Mouse (Mus musculus) CH12.LX (cell line): ENCODE results near the gene Golph3l. TPM values are rescaled to one million over a fixed set of nuclear protein-coding genes. Genes with fewer than 3 reads are reported as not detected.

Source experiments
- DNase-seq: peaks from one replicate; pipeline ENCODE4 v3.0.0-alpha.2; 2013; ENCODE audit errors: extremely low read depth
- H3K27ac ChIP-seq: 2 replicates; pipeline ENCODE4 v1.5.1; 2012; ENCODE audit warnings: low read depth, mild to moderate bottlenecking, control low read depth, moderate library complexity; ENCODE audit not compliant: insufficient read depth
- H3K27me3 ChIP-seq: replicated peaks from 2 replicates; pipeline ENCODE3; 2012; ENCODE audit warnings: inconsistent platforms
- H3K36me3 ChIP-seq, 2 experiments: replicated peaks in 1 of 2; 2 replicates each; pipeline versions ENCODE3 to v1.6.1; 2012; ENCODE audit warnings: inconsistent platforms in 1 of 2, low read length in 1 of 2, mild to moderate bottlenecking in 1 of 2, mixed read lengths in 1 of 2, moderate library complexity in 1 of 2; ENCODE audit not compliant: control insufficient read depth in 1 of 2, insufficient read depth in 1 of 2
- H3K4me1 ChIP-seq, 2 experiments: 2 replicates each; pipeline ENCODE4 v1.6.1; 2012; ENCODE audit warnings: inconsistent platforms in 1 of 2, moderate library complexity in 1 of 2; ENCODE audit not compliant: insufficient read depth in 2 of 2, control insufficient read depth in 1 of 2
- H3K4me2 ChIP-seq: 2 replicates; pipeline ENCODE4 v1.6.1; 2012; ENCODE audit warnings: low read depth, mild to moderate bottlenecking, control low read depth; ENCODE audit not compliant: poor library complexity, insufficient read depth, severe bottlenecking
- H3K4me3 ChIP-seq, 3 experiments: fragments of 150-350 bp in 1 of 3; sonication (generic) in 1 of 3; replicated peaks in 1 of 3; 2 replicates each; pipeline versions ENCODE3 to v1.5.1; 2011 to 2012; ENCODE audit warnings: low read depth in 2 of 3, low read length in 2 of 3, mild to moderate bottlenecking in 2 of 3, moderate library complexity in 2 of 3, control low read depth in 1 of 3, improper control_type of control experiment in 1 of 3, inconsistent platforms in 1 of 3, mixed read lengths in 1 of 3; ENCODE audit not compliant: poor library complexity in 1 of 3
- H3K79me2 ChIP-seq: replicated peaks from 2 replicates; pipeline ENCODE4 v1.6.1; 2012; ENCODE audit warnings: mild to moderate bottlenecking, moderate library complexity; ENCODE audit not compliant: control insufficient read depth, poor library complexity, insufficient read depth, severe bottlenecking; ENCODE audit errors: extremely low read depth
- H3K9ac ChIP-seq: 2 replicates; pipeline ENCODE4 v1.6.1; 2012; ENCODE audit warnings: low read depth, mild to moderate bottlenecking, control low read depth, moderate library complexity; ENCODE audit not compliant: insufficient read depth
- H3K9me3 ChIP-seq: replicated peaks from 2 replicates; pipeline ENCODE3; 2012; ENCODE audit warnings: low read length, inconsistent platforms, mixed read lengths
- BHLHE40 ChIP-seq: IDR thresholded peaks from 2 replicates; pipeline ENCODE4 v1.6.1; 2011; ENCODE audit warnings: mild to moderate bottlenecking, low read depth, low read length, improper control_type of control experiment
- CHD1 ChIP-seq: IDR thresholded peaks from 2 replicates; pipeline ENCODE4 v1.6.1; 2012; ENCODE audit warnings: low read depth, low read length, improper control_type of control experiment, inconsistent platforms
- CTCF ChIP-seq, 2 experiments: IDR thresholded peaks in 1 of 2; conservative IDR thresholded peaks in 1 of 2; 2 replicates each; pipeline ENCODE4 v1.5.1; 2011 to 2012; ENCODE audit warnings: low read depth in 2 of 2, low read length in 2 of 2, improper control_type of control experiment in 1 of 2, inconsistent platforms in 1 of 2, mild to moderate bottlenecking in 1 of 2, moderate library complexity in 1 of 2
- E2F4 ChIP-seq: IDR thresholded peaks from 2 replicates; pipeline ENCODE4 v1.6.1; 2011; ENCODE audit warnings: low read depth, low read length, improper control_type of control experiment; ENCODE audit not compliant: insufficient replicate concordance
- EP300 ChIP-seq: IDR thresholded peaks from 2 replicates; pipeline ENCODE4 v1.6.1; 2011; ENCODE audit warnings: low read length, improper control_type of control experiment
- GABPA ChIP-seq: IDR thresholded peaks from 2 replicates; pipeline ENCODE4 v1.6.1; 2012; ENCODE audit warnings: low read depth, low read length, improper control_type of control experiment, inconsistent platforms; ENCODE audit not compliant: insufficient replicate concordance
- HCFC1 ChIP-seq: IDR thresholded peaks from 2 replicates; pipeline ENCODE4 v1.6.1; 2012; ENCODE audit warnings: low read depth, mild to moderate bottlenecking, inconsistent platforms, low read length, improper control_type of control experiment
- IRF4 ChIP-seq: IDR thresholded peaks from 2 replicates; pipeline ENCODE4 v1.6.1; 2014; ENCODE audit warnings: low read depth, mild to moderate bottlenecking, inconsistent platforms, low read length, improper control_type of control experiment
- JUN ChIP-seq: IDR thresholded peaks from 2 replicates; pipeline ENCODE4 v1.6.1; 2011; ENCODE audit warnings: low read depth, mild to moderate bottlenecking, low read length, improper control_type of control experiment, moderate library complexity; ENCODE audit not compliant: insufficient read depth
- KAT2A ChIP-seq: IDR thresholded peaks from 2 replicates; pipeline ENCODE4 v1.6.1; 2012; ENCODE audit warnings: low read length, improper control_type of control experiment, inconsistent platforms; ENCODE audit not compliant: insufficient replicate concordance
- MAFK ChIP-seq: IDR thresholded peaks from 2 replicates; pipeline ENCODE4 v1.6.1; 2011; ENCODE audit warnings: low read length, improper control_type of control experiment; ENCODE audit not compliant: insufficient replicate concordance
- MAX ChIP-seq: IDR thresholded peaks from 2 replicates; pipeline ENCODE4 v1.6.1; 2011; ENCODE audit warnings: low read length, improper control_type of control experiment
- MAZ ChIP-seq: IDR thresholded peaks from 2 replicates; pipeline ENCODE4 v1.6.1; 2012; ENCODE audit warnings: low read depth, mild to moderate bottlenecking, inconsistent platforms, low read length, improper control_type of control experiment, moderate library complexity
- MEF2A ChIP-seq: IDR thresholded peaks from 2 replicates; pipeline ENCODE4 v1.6.1; 2014; ENCODE audit warnings: low read depth, mild to moderate bottlenecking, inconsistent platforms, low read length, improper control_type of control experiment, borderline replicate concordance
- MXI1 ChIP-seq: IDR thresholded peaks from 2 replicates; pipeline ENCODE4 v1.6.1; 2011; ENCODE audit warnings: mild to moderate bottlenecking, low read depth, low read length, improper control_type of control experiment
- NELFE ChIP-seq: IDR thresholded peaks from 2 replicates; pipeline ENCODE4 v1.6.1; 2011; ENCODE audit warnings: low read depth, low read length, improper control_type of control experiment
- NRF1 ChIP-seq: IDR thresholded peaks from 2 replicates; pipeline ENCODE4 v1.6.1; 2014; ENCODE audit warnings: low read depth, mild to moderate bottlenecking, inconsistent platforms, low read length, improper control_type of control experiment, moderate library complexity
- PAX5 ChIP-seq: IDR thresholded peaks from 2 replicates; pipeline ENCODE4 v1.6.1; 2012; ENCODE audit warnings: low read length, inconsistent platforms, mixed read lengths
- POLR2A ChIP-seq: IDR thresholded peaks from 2 replicates; pipeline ENCODE4 v1.6.1; 2011; ENCODE audit warnings: low read depth, mild to moderate bottlenecking, improper control_type of control experiment, low read length
- POLR2AphosphoS2 ChIP-seq: IDR thresholded peaks from 2 replicates; pipeline ENCODE4 v1.6.1; 2011; ENCODE audit warnings: low read depth, low read length, improper control_type of control experiment
- RCOR1 ChIP-seq: conservative IDR thresholded peaks from 2 replicates; pipeline ENCODE4 v1.6.1; 2012; ENCODE audit warnings: low read depth, mild to moderate bottlenecking, inconsistent platforms, low read length, improper control_type of control experiment
- SMC3 ChIP-seq: IDR thresholded peaks from 2 replicates; pipeline ENCODE4 v1.6.1; 2011; ENCODE audit warnings: low read depth, low read length, improper control_type of control experiment
- TBP ChIP-seq: conservative IDR thresholded peaks from 2 replicates; pipeline ENCODE4 v1.6.1; 2011; ENCODE audit warnings: low read depth, low read length, improper control_type of control experiment
- UBTF ChIP-seq: IDR thresholded peaks from 2 replicates; pipeline ENCODE4 v1.6.1; 2012; ENCODE audit warnings: low read depth, mild to moderate bottlenecking, inconsistent platforms, low read length, improper control_type of control experiment, moderate library complexity
- USF1 ChIP-seq: IDR thresholded peaks from 2 replicates; pipeline ENCODE4 v1.6.1; 2014; ENCODE audit warnings: low read depth, mild to moderate bottlenecking, inconsistent platforms, low read length, improper control_type of control experiment
- USF2 ChIP-seq: conservative IDR thresholded peaks from 2 replicates; pipeline ENCODE4 v1.6.1; 2011; ENCODE audit warnings: low read depth, low read length, improper control_type of control experiment
- ZC3H11A ChIP-seq: IDR thresholded peaks from 2 replicates; pipeline ENCODE4 v1.6.1; 2012; ENCODE audit warnings: low read depth, mild to moderate bottlenecking, inconsistent platforms, low read length, improper control_type of control experiment
- ZKSCAN1 ChIP-seq: IDR thresholded peaks from 2 replicates; pipeline ENCODE4 v1.6.1; 2012; ENCODE audit warnings: low read depth, inconsistent platforms, low read length, improper control_type of control experiment, borderline replicate concordance
- ZMIZ1 ChIP-seq: IDR thresholded peaks from 2 replicates; pipeline ENCODE4 v1.6.1; 2012; ENCODE audit warnings: low read depth, mild to moderate bottlenecking, inconsistent platforms, low read length, improper control_type of control experiment
- ZNF384 ChIP-seq: IDR thresholded peaks from 2 replicates; pipeline ENCODE4 v1.6.1; 2012; ENCODE audit warnings: low read depth, low read length, improper control_type of control experiment, inconsistent platforms
- dilution Hi-C: fragments of 300-500 bp; cut with MboI; formaldehyde crosslinking; loops from 2 replicates; pipeline ENCODE4 v1.14.3; 2020; ENCODE audit warnings: low sequenced_read_pairs; ENCODE audit not compliant: extremely low pct_unique_long_range_greater_than_20kb, extremely low pct_ligation_motif_present
- in situ Hi-C: fragments of 300-500 bp; cut with MboI; formaldehyde crosslinking; loops from 3 replicates; pipeline ENCODE4 v1.14.3; 2019; ENCODE audit warnings: low sequenced_read_pairs, low pct_ligation_motif_present, low pct_unique_long_range_greater_than_20kb, mixed read lengths
- polyA plus RNA-seq: library from polyadenylated mRNA; unstranded; fragments of >175 nt; gene quantifications from 2 replicates; pipeline ENCODE4 v1.2.1, GENCODE M21; 2012; ENCODE audit warnings: low read depth; ENCODE audit not compliant: insufficient read length
- total RNA-seq, 2 experiments: library from RNA; depleted of rRNA; stranded (reverse); fragments of 300-350 nt in 1 of 2; fragments of >200 nt in 1 of 2; gene quantifications; 2 replicates each; pipeline ENCODE4 v1.2.3; 2012 to 2014

Gene Golph3l
- total and polyA plus RNA-seq, 3 experiments = 22.7 to 36.9 (median 23.4) TPM

DNA sequence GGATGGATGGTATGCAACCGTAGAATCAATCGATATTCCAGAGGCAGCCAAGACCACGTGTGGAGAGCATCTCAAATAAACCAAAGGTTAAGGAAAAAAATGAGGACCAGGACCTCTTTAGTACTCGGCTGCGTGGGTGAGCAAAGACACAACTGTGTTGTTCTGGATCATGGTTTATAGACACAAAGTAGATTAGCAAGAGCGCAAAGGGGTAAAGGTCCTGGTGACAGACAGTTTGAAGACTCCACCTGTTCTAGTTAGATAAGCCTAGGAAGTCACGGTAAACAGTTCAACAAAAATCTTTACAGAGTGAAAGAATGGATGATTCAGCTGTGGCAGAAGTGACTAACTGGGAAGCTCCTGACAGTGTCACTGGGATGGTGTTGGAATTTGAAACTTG, 54.4 kb downstream of the Golph3l start:
- no peak for DNase-seq
- TF ChIP-seq MAX (no peak), MXI1 (no peak), KAT2A (no peak), JUN (no peak), SMC3 (no peak), ZKSCAN1 (no peak), IRF4 (no peak)
- H3K79me2 ChIP-seq = no peaks in the 10 kb centered on the region
- H3K9me3 ChIP-seq = peaks cover 6% of the 10 kb centered on the region
- in situ Hi-C loops (no loop called here), dilution Hi-C loops (no loop called here)
- H3K4me3 ChIP-seq = no peak overlapping the region
- H3K9ac ChIP-seq = no peak overlapping the region
- peaks cover 10 to 28% of the 10 kb centered on the region in 2 experiments for H3K4me1 ChIP-seq
- H3K27me3 ChIP-seq = no peaks in the 10 kb centered on the region
- no peak overlapping the region for H3K27ac ChIP-seq
- H3K4me2 ChIP-seq = no peak overlapping the region
- H3K36me3 ChIP-seq = peaks cover 0 to 38% of the 10 kb centered on the region in 2 experiments

DNA sequence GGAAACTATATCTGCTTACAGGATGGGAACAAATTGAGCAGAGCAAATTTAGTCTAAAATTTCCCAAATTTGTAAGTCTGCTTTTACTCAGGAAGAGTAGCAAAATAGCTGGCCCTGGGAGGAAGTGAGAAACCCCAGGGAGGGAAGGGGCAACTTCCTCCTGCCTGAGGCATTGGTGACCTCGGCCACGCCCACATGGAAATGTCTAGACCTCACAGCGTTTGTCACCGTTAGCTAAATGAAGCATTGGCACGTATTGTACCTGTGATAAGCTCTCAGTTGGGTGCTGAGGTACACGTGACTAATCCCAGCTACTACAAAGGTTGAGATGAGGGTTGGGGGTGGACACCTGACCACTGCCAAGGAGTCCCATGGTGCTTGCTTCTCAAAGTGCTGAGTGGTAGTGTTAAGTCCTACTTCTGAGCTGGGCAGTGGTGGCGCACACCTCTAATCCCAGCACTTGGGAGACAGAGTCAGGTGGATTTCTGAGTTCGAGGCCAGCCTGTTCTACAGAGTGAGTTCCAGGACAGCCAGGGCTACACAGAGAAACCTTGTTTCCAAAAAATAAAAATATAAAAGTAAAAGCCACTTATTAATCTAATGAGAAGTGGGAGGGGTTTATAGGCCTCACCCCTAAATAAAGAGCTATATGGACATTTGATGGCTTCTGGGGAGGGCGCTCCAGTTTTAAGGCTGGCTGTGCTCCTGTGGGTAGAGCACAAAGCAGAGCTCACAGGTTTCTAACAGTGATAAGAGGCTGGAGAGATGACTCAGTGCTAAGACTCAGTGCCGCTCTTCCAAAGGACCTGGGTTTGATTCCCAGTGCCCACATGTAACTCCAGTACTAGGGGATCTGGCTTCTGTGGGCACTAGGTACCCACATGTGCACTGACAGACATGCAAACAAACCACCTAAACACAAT, 56.8 kb downstream of the Golph3l start:
- Histone ChIP-seq H3K4me3 (no peak overlapping the region), H3K36me3 (peaks cover 0 to 17% of the 10 kb centered on the region in 2 experiments), H3K27me3 (no peaks in the 10 kb centered on the region), H3K27ac (peak overlapping the region; percentile 47), H3K4me1 (peaks cover 14 to 51% of the 10 kb centered on the region in 2 experiments), H3K9me3 (peaks cover 6% of the 10 kb centered on the region), H3K79me2 (no peaks in the 10 kb centered on the region), H3K9ac (no peak overlapping the region), H3K4me2 (no peak overlapping the region)
- in situ Hi-C loops (no loop called here), dilution Hi-C loops (no loop called here)
- DNase-seq = peak; percentile 87
- TF ChIP-seq MAZ (peak; percentile 77; the same call in 1 of the 2 replicates), PAX5 (no peak), JUN (no peak), KAT2A (no peak), CTCF (conservative IDR thresholded peaks at IDR 0.05 in 1 of 2, IDR thresholded peaks at IDR 0.05 in 1 of 2; ENCODE audit: low read depth in 2 of 2, low read length in 2 of 2) (no peak), E2F4 (no peak), SMC3 (no peak), CHD1 (no peak), UBTF (no peak), NRF1 (no peak), RCOR1 (0 out of 2 replicates have a peak, but pooled peaks have one; percentile 21), HCFC1 (peak; percentile 19; the same call in 1 of the 2 replicates), USF1 (peak; percentile 23), MAFK (no peak), MAX (peak; percentile 74), NELFE (0 out of 2 replicates have a peak, but pooled peaks have one; percentile 6), USF2 (no peak), EP300 (peak; percentile 88), POLR2AphosphoS2 (no peak), ZMIZ1 (peak; percentile 68), POLR2A (no peak), MEF2A (peak; percentile 85), TBP (peak; percentile 72; the same call in 1 of the 2 replicates), ZC3H11A (no peak), ZNF384 (no peak), GABPA (no peak), MXI1 (peak; percentile 40; the same call in 1 of the 2 replicates), BHLHE40 (peak; percentile 91), IRF4 (peak; percentile 90)
